Mouse (Mus musculus) intestine, embryonic 16.5 days (tissue): Measurements from ENCODE around the gene Shc2. TPM values are rescaled to one million over a fixed set of nuclear protein-coding genes. Genes with fewer than 3 reads are reported as not detected.

Experiments
- ATAC-seq: fragments of 200-750 bp; cut with Nextera tagmentation; 2 replicates; pipeline ENCODE4 v1.8.0; 2017; ENCODE audit warnings: moderate TSS enrichment, moderate library complexity
- H3K27ac ChIP-seq: fragments of 300-500 bp; sonication (generic); 2 replicates; pipeline ENCODE4 v1.5.1; 2014; ENCODE audit warnings: mild to moderate bottlenecking, low read length
- H3K27me3 ChIP-seq: fragments of 300-500 bp; sonication (generic); replicated peaks from 2 replicates; pipeline ENCODE4 v1.6.1; 2014; ENCODE audit warnings: low read length, control low read depth, mixed read lengths; ENCODE audit not compliant: control insufficient read depth, insufficient read depth
- H3K36me3 ChIP-seq: fragments of 300-500 bp; sonication (generic); 2 replicates; pipeline ENCODE4 v1.6.1; 2014; ENCODE audit warnings: low read length, control low read depth; ENCODE audit not compliant: control insufficient read depth, insufficient read depth
- H3K4me1 ChIP-seq: fragments of 300-500 bp; sonication (generic); 2 replicates; pipeline ENCODE4 v1.6.1; 2014; ENCODE audit warnings: low read length, control low read depth, mixed read lengths; ENCODE audit not compliant: control insufficient read depth, insufficient read depth
- H3K4me2 ChIP-seq: fragments of 300-500 bp; sonication (generic); 2 replicates; pipeline ENCODE4 v1.6.1; 2014; ENCODE audit warnings: low read depth, low read length, control low read depth
- H3K4me3 ChIP-seq: fragments of 300-500 bp; sonication (generic); 2 replicates; pipeline ENCODE4 v1.5.1; 2014; ENCODE audit warnings: mild to moderate bottlenecking, low read length
- H3K9ac ChIP-seq: fragments of 300-500 bp; sonication (generic); 2 replicates; pipeline ENCODE4 v1.6.1; 2014; ENCODE audit warnings: low read depth, low read length
- H3K9me3 ChIP-seq: fragments of 300-500 bp; sonication (generic); 2 replicates; pipeline ENCODE4 v1.6.1; 2016; ENCODE audit warnings: low read length, control low read depth; ENCODE audit not compliant: control insufficient read depth
- WGBS: fragments of 180-500 bp; shearing (Covaris S2); extraction: QIAGEN DNeasy Blood & Tissue Kit; methylation state at CpG from one replicate; pipeline ENCODE4 v1.1.7; 2014; 5-methylcytosine and 5-hydroxymethylcytosine counted together
- polyA plus RNA-seq: library from polyadenylated mRNA; unstranded; fragments of >200 nt; fragmentation: Nextera tagmentation; extraction: Ambion mirVana; gene quantifications from 2 replicates; pipeline ENCODE4 v1.2.1, GENCODE M21; 2015

Shc2 gene
- polyA plus RNA-seq, 1 experiment from 2014 or later = 1.1 TPM

DNA sequence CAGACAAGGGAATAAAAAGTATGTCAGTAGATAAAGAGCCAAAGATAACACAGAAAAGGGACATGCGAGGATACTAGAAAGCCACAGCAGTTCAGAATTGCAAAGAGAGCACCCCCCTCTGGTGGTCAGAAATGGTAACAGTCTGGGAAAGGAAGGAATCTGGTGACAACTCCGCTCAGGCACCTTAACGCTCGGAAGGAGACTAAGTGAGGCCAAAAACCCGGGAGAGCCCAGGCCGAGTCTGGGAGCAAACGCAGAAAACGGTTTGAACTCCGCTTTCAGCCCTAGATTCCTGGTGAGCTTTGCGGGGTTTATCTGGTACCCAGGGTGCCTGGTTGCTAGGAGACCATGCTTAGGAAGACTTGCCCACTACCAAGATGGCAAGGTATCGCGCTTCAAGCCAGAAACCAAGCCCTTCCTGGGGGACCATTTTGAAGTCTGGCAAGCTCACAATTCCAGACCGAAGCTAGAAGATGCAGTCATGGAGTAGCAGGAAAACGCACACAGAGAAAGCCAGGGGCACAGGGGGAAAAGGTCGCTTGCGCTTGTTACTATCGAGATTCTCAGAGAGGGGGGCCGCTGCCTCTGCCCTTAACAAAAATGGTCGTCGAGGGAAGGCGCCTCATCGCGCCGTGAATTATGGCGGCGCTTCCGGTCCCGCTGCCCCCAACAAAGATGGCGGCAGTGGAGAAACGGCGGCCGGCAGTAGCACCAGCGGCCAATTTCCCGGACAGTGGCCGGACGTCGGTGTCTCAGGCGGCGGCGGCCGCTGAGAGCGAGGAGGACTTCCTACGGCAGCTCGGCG is 31.3 kb upstream of the Shc2 start, which contains the start of gene Tpgs1:
Gene Tpgs1 (plus strand): TSS at position 599 of the 805 bp plus-strand sequence.
- H3K9ac ChIP-seq = peak within 1 kb of the TSS; percentile 90
- no peaks in the 10 kb centered on the region for H3K9me3 ChIP-seq
- peak within 1 kb of the TSS; percentile 93 for H3K4me3 ChIP-seq
- H3K4me1 ChIP-seq = peaks cover 12% of the 10 kb centered on the region
- H3K27me3 ChIP-seq = no peaks in the 10 kb centered on the region
- H3K36me3 ChIP-seq = no peaks in the 10 kb centered on the region
- peak within 1 kb of the TSS; percentile 92 for H3K27ac ChIP-seq
- H3K4me2 ChIP-seq = peak within 1 kb of the TSS; percentile 91
- WGBS = under 1% methylated on average over 45 of the region's 45 CpGs
- peak; percentile 81 for ATAC-seq

DNA sequence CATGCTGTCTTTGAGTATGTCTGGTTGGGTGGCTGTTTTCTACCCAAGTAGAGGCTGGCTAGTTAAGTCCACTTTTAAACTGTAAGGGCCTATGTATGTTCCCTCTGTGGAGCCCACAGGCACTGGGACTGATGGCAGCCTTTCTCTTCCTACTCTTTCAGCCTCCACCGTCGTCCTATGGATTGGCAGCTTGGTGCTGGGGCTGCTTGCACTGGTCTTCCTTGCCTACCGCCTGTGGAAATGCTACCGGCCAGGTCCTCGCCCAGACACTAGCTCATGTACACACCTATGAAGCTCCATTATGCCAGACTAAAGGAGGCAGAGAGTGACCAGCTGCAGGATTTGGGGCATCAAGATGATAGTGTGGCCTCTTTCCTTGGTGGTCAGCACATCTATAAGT is 30.4 kb upstream of the Shc2 start:
- H3K27ac ChIP-seq = no peak overlapping the region
- H3K9me3 ChIP-seq = no peaks in the 10 kb centered on the region
- WGBS = 82% methylated on average over 5 of the region's 5 CpGs
- H3K36me3 ChIP-seq = no peaks in the 10 kb centered on the region
- no peak for ATAC-seq
- H3K27me3 ChIP-seq = no peaks in the 10 kb centered on the region
- no peak overlapping the region for H3K9ac ChIP-seq
- H3K4me3 ChIP-seq = no peak overlapping the region
- H3K4me1 ChIP-seq = peaks cover 12% of the 10 kb centered on the region
- H3K4me2 ChIP-seq = no peak overlapping the region

DNA sequence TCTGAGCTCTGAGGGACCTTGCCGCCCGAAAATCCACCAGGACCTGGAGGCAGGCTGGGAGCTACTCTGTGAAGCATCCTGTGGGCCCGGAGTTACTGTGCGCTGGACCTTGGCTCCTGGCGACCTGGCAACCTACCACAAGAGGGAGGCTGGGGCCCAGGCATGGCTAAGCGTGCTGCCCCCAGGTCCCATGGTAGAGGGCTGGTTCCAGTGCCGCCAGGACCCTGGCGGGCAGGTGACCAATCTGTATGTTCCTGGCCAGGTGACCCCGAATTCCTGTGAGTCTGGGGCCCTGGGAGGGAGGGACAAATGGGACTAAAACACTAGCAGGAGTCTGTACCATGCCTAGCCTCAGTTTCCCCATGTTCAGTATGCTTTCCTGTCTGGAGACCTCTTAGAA is 28.8 kb upstream of the Shc2 start:
- Histone ChIP-seq H3K36me3 (no peaks in the 10 kb centered on the region), H3K27ac (no peak overlapping the region), H3K9me3 (no peaks in the 10 kb centered on the region), H3K4me3 (no peak overlapping the region), H3K4me2 (no peak overlapping the region), H3K4me1 (peaks cover 12% of the 10 kb centered on the region), H3K27me3 (no peaks in the 10 kb centered on the region), H3K9ac (0 out of 2 replicates have a peak overlapping the region, but pooled peaks have one; percentile 21)
- ATAC-seq = no peak
- WGBS = 69% methylated on average over 9 of the region's 9 CpGs

DNA sequence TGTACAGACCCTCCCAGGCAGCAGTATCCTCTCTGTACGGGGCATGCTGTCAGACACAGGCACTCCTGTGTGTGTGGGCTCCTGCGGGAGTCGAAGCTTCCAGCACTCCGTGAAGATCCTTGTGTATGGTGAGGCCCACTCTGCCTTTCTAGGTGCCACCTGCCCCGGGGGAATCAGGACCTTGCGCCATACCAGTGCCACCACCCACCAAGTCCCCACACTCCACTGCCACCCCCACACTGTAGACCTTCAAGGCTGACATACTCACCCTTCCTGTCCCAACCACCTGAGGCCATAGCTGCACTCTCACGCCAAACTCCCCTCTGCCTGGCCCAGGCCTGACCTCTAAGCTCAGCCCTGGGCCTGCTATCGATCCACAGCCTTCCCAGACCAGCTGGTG is 27.3 kb upstream of the Shc2 start:
- H3K9me3 ChIP-seq = no peaks in the 10 kb centered on the region
- 82% methylated on average over 8 of the region's 8 CpGs for WGBS
- H3K27ac ChIP-seq = no peak overlapping the region
- no peak for ATAC-seq
- H3K36me3 ChIP-seq = no peaks in the 10 kb centered on the region
- no peaks in the 10 kb centered on the region for H3K27me3 ChIP-seq
- H3K4me2 ChIP-seq = no peak overlapping the region
- H3K4me3 ChIP-seq = 0 out of 2 replicates have a peak overlapping the region, but pooled peaks have one; percentile 2
- no peak overlapping the region for H3K9ac ChIP-seq
- H3K4me1 ChIP-seq = peaks cover under 1% of the 10 kb centered on the region; the same call in 1 of the 2 replicates

DNA sequence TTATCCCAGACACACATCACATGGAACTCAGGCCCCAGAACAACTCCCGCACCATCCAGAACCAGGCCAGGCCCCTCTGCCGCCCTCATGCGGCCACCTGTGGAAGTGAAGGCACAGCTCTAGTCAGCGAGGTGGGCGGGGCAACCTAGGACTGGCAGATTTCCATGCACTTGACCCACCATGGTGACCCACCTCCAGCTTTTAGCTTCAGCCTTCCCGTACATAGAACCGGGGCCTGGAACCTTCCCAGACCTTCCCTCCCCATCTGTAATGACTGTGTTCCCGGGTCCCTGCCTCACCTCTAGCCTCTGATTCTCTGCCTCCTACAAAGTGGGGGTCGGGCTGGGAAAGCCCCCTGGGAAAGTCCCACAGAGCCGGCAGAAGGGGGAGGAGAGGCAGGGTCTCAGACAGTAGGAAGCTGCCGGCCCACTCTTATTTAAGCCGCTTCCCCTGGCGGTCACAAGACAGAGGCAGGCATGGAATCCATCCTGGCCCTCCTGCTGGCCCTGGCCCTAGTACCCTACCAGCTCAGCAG is 26.5 kb upstream of the Shc2 start, which contains the start of gene Madcam1:
Gene Madcam1 (plus strand): TSS at position 429 of the 535 bp plus-strand sequence.
- no peak within 1 kb of the TSS for H3K4me2 ChIP-seq
- H3K36me3 ChIP-seq = no peaks in the 10 kb centered on the region
- no peak within 1 kb of the TSS for H3K9ac ChIP-seq
- H3K27ac ChIP-seq = no peak within 1 kb of the TSS
- H3K27me3 ChIP-seq = no peaks in the 10 kb centered on the region
- H3K4me1 ChIP-seq = no peaks in the 10 kb centered on the region
- 0 out of 2 replicates have a peak within 1 kb of the TSS, but pooled peaks have one; percentile 2 for H3K4me3 ChIP-seq
- 8% methylated on average over 13 of the region's 13 CpGs for WGBS
- H3K9me3 ChIP-seq = no peaks in the 10 kb centered on the region
- ATAC-seq = 0 out of 2 replicates have a peak, but pooled peaks have one; percentile 7

DNA sequence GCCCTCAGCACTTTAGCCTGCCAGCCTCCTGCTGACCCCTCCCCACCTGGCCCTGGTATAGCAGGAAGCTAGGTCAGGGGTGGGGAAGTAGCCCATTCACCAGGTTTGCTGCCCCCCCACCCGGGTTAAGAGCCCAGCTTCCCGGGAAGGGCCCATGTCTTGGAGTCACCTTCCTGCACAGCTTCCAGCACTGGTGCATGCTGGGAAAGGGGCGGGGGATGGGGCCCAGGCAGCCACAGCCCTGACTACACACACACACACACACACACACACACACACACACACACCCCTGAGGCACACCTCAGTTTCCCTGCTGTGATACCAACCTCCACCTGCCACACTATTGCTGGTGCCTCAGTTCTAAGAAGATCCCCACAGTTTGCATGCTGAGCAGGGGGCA is 24.1 kb upstream of the Shc2 start:
- H3K36me3 ChIP-seq = no peaks in the 10 kb centered on the region
- H3K4me3 ChIP-seq = no peak overlapping the region
- no peak overlapping the region for H3K4me2 ChIP-seq
- H3K9me3 ChIP-seq = no peaks in the 10 kb centered on the region
- H3K4me1 ChIP-seq = no peaks in the 10 kb centered on the region
- 0 out of 2 replicates have a peak, but pooled peaks have one; percentile 11 for ATAC-seq
- H3K9ac ChIP-seq = no peak overlapping the region; the same call in 1 of the 2 replicates
- no peaks in the 10 kb centered on the region for H3K27me3 ChIP-seq
- no peak overlapping the region for H3K27ac ChIP-seq
- 52% methylated on average over 3 of the region's 3 CpGs for WGBS

DNA sequence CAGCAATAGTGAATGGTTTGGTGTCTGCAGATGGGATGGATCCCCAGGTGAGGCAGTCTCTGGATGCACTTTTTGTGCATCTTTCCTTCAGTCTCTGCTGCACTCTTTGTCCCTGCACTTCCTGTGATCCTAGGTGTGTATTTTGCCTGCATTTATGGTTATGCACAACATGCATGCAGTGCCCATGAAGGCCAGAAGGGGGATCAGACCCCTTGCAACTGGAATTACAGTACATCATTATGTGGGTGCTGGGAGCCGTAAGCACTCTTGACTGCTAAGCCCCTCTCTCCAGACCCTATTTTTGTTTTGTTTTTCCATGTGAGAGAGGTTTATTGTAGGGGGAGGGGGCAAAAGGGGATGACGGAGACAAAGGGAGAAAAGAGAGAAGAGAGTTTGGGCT is 22.6 kb upstream of the Shc2 start:
- Histone ChIP-seq H3K9ac (no peak overlapping the region), H3K27ac (no peak overlapping the region), H3K9me3 (no peaks in the 10 kb centered on the region), H3K4me1 (no peaks in the 10 kb centered on the region), H3K27me3 (no peaks in the 10 kb centered on the region), H3K36me3 (no peaks in the 10 kb centered on the region), H3K4me2 (no peak overlapping the region), H3K4me3 (no peak overlapping the region)
- ATAC-seq = no peak
- 74% methylated on average over 2 of the region's 2 CpGs for WGBS

DNA sequence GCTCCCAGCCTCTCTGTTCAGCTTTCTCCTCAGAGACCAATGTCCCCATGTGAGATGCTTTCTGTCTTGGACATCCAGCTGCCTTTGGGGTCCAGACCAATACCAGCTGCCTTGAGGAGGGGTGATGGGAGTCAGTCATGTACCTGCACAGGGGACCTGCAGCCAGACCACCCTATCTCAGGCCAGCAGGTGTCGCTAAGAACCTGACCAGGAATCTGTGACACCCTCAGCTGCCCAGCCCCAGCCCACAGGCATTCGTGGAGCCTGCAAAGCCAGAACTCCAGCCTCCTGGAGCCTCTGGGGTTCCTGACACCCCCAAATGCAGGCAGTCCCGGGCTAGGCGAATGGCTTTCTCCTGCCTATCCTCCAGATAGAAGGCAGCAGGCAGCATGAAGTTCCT is 21.1 kb upstream of the Shc2 start:
- H3K9ac ChIP-seq = no peak overlapping the region
- no peaks in the 10 kb centered on the region for H3K9me3 ChIP-seq
- H3K27me3 ChIP-seq = no peaks in the 10 kb centered on the region
- no peak overlapping the region for H3K4me3 ChIP-seq
- no peak overlapping the region for H3K27ac ChIP-seq
- H3K36me3 ChIP-seq = no peaks in the 10 kb centered on the region
- H3K4me2 ChIP-seq = no peak overlapping the region
- ATAC-seq = no peak
- H3K4me1 ChIP-seq = no peaks in the 10 kb centered on the region
- WGBS = 21% methylated on average over 4 of the region's 4 CpGs

DNA sequence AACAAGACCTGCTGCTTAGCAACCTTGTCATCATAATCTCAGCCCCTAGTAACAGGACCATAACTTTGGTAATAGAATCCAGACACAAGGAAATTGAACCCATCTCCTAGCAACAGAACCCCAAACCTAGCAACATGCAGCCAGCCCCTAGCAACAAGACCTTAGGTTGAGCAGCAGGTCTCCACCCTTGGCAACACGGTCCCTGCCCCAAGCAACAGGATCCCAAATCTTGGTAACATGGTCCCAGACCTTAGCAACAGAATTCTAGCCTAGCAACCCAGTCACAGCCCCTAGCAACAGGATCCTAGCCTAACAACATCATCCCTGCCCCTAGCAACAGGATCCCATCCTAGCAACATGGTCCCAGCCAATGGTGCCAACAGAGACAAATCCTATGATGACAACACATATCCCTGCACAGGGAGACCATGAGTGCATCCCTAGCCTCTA is 17.3 kb upstream of the Shc2 start:
- no peak overlapping the region for H3K9ac ChIP-seq
- no peaks in the 10 kb centered on the region for H3K36me3 ChIP-seq
- H3K27me3 ChIP-seq = no peaks in the 10 kb centered on the region
- no peak overlapping the region for H3K4me2 ChIP-seq
- no peak overlapping the region for H3K4me3 ChIP-seq
- no peak overlapping the region for H3K27ac ChIP-seq
- H3K9me3 ChIP-seq = no peaks in the 10 kb centered on the region
- 0 out of 2 replicates have a peak, but pooled peaks have one; percentile 33 for ATAC-seq
- no peaks in the 10 kb centered on the region for H3K4me1 ChIP-seq
- WGBS = 35% methylated on average over 1 of the region's 1 CpGs
